Mouse (Mus musculus): ENCODE results near the gene Trim62.

The Trim62 gene

GRCm38 (mm10) chr4:128910276-128911063 is 27.1 kb downstream of the Trim62 start:
- no peak for DNase-seq

- DNase-seq, result no peak
Measured at GRCm38 (mm10) chr4:128912085-128912484, 28.7 kb downstream of the Trim62 start.

GRCm38 (mm10) chr4:128913794-128914193 is 30.4 kb downstream of the Trim62 start:
- no peak for DNase-seq

- no peak for DNase-seq
Measured at GRCm38 (mm10) chr4:128917119-128917518, 33.7 kb downstream of the Trim62 start.

- DNase-seq, result no peak
Measured at GRCm38 (mm10) chr4:128917756-128918155, 34.4 kb downstream of the Trim62 start.

- DNase-seq, result no peak
Measured at GRCm38 (mm10) chr4:128918187-128918586, 34.8 kb downstream of the Trim62 start.

GRCm38 (mm10) chr4:128919106-128919505 is 35.7 kb downstream of the Trim62 start:
- DNase-seq, result no peak

- DNase-seq, result no peak
Measured at GRCm38 (mm10) chr4:128923603-128924002, 40.2 kb downstream of the Trim62 start.

GRCm38 (mm10) chr4:128924841-128925606 is 41.6 kb downstream of the Trim62 start:
- DNase-seq, result peak; percentile 67

- no peak for DNase-seq
Measured at GRCm38 (mm10) chr4:128932783-128933182, 49.4 kb downstream of the Trim62 start.

- DNase-seq, result no peak
Measured at GRCm38 (mm10) chr4:128935595-128935994, 52.2 kb downstream of the Trim62 start.

GRCm38 (mm10) chr4:128942346-128942745 is 59.0 kb downstream of the Trim62 start:
- no peak for DNase-seq

GRCm38 (mm10) chr4:128946736-128947135 is 63.4 kb downstream of the Trim62 start:
- DNase-seq, result no peak

GRCm38 (mm10) chr4:128947326-128947933 is 64.0 kb downstream of the Trim62 start:
- no peak for DNase-seq

GRCm38 (mm10) chr4:128948137-128948674 is 64.8 kb downstream of the Trim62 start:
- DNase-seq, result peak; percentile 43

GRCm38 (mm10) chr4:128949470-128950005 is 66.2 kb downstream of the Trim62 start:
- no peak for DNase-seq

- no peak for DNase-seq
Measured at GRCm38 (mm10) chr4:128950461-128950860, 67.1 kb downstream of the Trim62 start.

- DNase-seq, result no peak
Measured at GRCm38 (mm10) chr4:128953851-128954250, 70.5 kb downstream of the Trim62 start.

- peak; percentile 43 for DNase-seq
Measured at GRCm38 (mm10) chr4:128957155-128957911, 74.0 kb downstream of the Trim62 start.

GRCm38 (mm10) chr4:128958156-128958555 is 74.8 kb downstream of the Trim62 start:
- DNase-seq, result no peak

- no peak for DNase-seq
Measured at GRCm38 (mm10) chr4:128958849-128959248, 75.5 kb downstream of the Trim62 start.

- no peak for DNase-seq
Measured at GRCm38 (mm10) chr4:128959676-128960075, 76.3 kb downstream of the Trim62 start.

All from thymus, postnatal 25 days (tissue).